Mouse (Mus musculus): ENCODE data around the gene Spats2. TPM values are rescaled to one million over a fixed set of nuclear protein-coding genes. Genes with fewer than 3 reads are reported as not detected.

Gene Spats2
- polyA plus RNA-seq, 1 experiment: 25.4 TPM

- no peak for TF ChIP-seq USF1 (IDR thresholded peaks at IDR 0.05; ENCODE audit: low read depth)
- no peak for TF ChIP-seq CTCF (IDR thresholded peaks at IDR 0.05; ENCODE audit: control insufficient read depth, insufficient read depth, insufficient read length)
- no peak for TF ChIP-seq CEBPB (IDR thresholded peaks at IDR 0.05; ENCODE audit: low read depth)
- no peak for TF ChIP-seq MYOG (IDR thresholded peaks at IDR 0.05; ENCODE audit: control insufficient read depth, extremely low read depth, insufficient read length)
- TF ChIP-seq MAX (IDR thresholded peaks at IDR 0.05): no peak
- no peak for TF ChIP-seq FOSL1 (IDR thresholded peaks at IDR 0.05; ENCODE audit: insufficient read depth, low read length, poor library complexity, severe bottlenecking)
- TF ChIP-seq MYOD1 (IDR thresholded peaks at IDR 0.05; ENCODE audit: control insufficient read depth, insufficient read length, low read depth): no peak
- H3K4me3 ChIP-seq (ENCODE audit: insufficient read depth, poor library complexity, severe bottlenecking): no peak overlapping the region
- no peak overlapping the region for H3ac ChIP-seq (ENCODE audit: control insufficient read depth, insufficient read length, low read depth)
- H3K79me2 ChIP-seq (ENCODE audit: control insufficient read depth, insufficient read depth): no peaks in the 10 kb centered on the region
- H3K36me3 ChIP-seq (ENCODE audit: control insufficient read depth, insufficient read depth): no peaks in the 10 kb centered on the region
- H3K27me3 ChIP-seq (ENCODE audit: control insufficient read depth, insufficient read depth, insufficient read length): no peaks in the 10 kb centered on the region
- no peaks in the 10 kb centered on the region for H3K79me3 ChIP-seq (ENCODE audit: low read depth)
Observed at GRCm38 (mm10) chr15:99259167-99259729, 133.5 kb downstream of the Spats2 start.

- no peaks in the 10 kb centered on the region for H3K36me3 ChIP-seq (ENCODE audit: control insufficient read depth, insufficient read depth)
- no peaks in the 10 kb centered on the region for H3K27me3 ChIP-seq (ENCODE audit: control insufficient read depth, insufficient read depth, insufficient read length)
- H3K79me3 ChIP-seq (ENCODE audit: low read depth): no peaks in the 10 kb centered on the region
- H3K79me2 ChIP-seq (ENCODE audit: control insufficient read depth, insufficient read depth): no peaks in the 10 kb centered on the region
- no peak overlapping the region for H3ac ChIP-seq (ENCODE audit: control insufficient read depth, insufficient read length, low read depth)
- TF ChIP-seq FOSL1 (IDR thresholded peaks at IDR 0.05; ENCODE audit: insufficient read depth, low read length, poor library complexity, severe bottlenecking): no peak
- no peak for TF ChIP-seq USF1 (IDR thresholded peaks at IDR 0.05; ENCODE audit: low read depth)
- TF ChIP-seq MYOG (IDR thresholded peaks at IDR 0.05; ENCODE audit: control insufficient read depth, extremely low read depth, insufficient read length): no peak
- no peak for TF ChIP-seq MYOD1 (IDR thresholded peaks at IDR 0.05; ENCODE audit: control insufficient read depth, insufficient read length, low read depth)
- TF ChIP-seq CEBPB (IDR thresholded peaks at IDR 0.05; ENCODE audit: low read depth): no peak
- no peak for TF ChIP-seq CTCF (IDR thresholded peaks at IDR 0.05; ENCODE audit: control insufficient read depth, insufficient read depth, insufficient read length)
- TF ChIP-seq MAX (IDR thresholded peaks at IDR 0.05): no peak
- H3K4me3 ChIP-seq (ENCODE audit: insufficient read depth, poor library complexity, severe bottlenecking): no peak overlapping the region
Observed at GRCm38 (mm10) chr15:99259730-99260252, 134.1 kb downstream of the Spats2 start.

- Histone ChIP-seq H3K36me3 (ENCODE audit: control insufficient read depth, insufficient read depth) (no peaks in the 10 kb centered on the region), H3K79me3 (ENCODE audit: low read depth) (no peaks in the 10 kb centered on the region), H3K27me3 (ENCODE audit: control insufficient read depth, insufficient read depth, insufficient read length) (no peaks in the 10 kb centered on the region), H3K4me3 (ENCODE audit: insufficient read depth, poor library complexity, severe bottlenecking) (no peak overlapping the region), H3ac (ENCODE audit: control insufficient read depth, insufficient read length, low read depth) (no peak overlapping the region), H3K79me2 (ENCODE audit: control insufficient read depth, insufficient read depth) (no peaks in the 10 kb centered on the region)
- TF ChIP-seq MYOG (IDR thresholded peaks at IDR 0.05; ENCODE audit: control insufficient read depth, extremely low read depth, insufficient read length): no peak
- TF ChIP-seq FOSL1 (IDR thresholded peaks at IDR 0.05; ENCODE audit: insufficient read depth, low read length, poor library complexity, severe bottlenecking): no peak
- no peak for TF ChIP-seq USF1 (IDR thresholded peaks at IDR 0.05; ENCODE audit: low read depth)
Observed at GRCm38 (mm10) chr15:99262702-99263101, 137.0 kb downstream of the Spats2 start.

Small RNA genes lying within 50 kb of the gene (microRNA-seq; reads per million reads assigned to microRNA genes)
- gene Mir6960 (ENCODE audit: borderline microRNAs expressed): 2.6 reads per million, percentile 43 among the genes with 10 or more reads in this experiment

Other genes starting within 250 kb of the Spats2 start
- 9.7 TPM for gene Rhebl1, start 231.4 kb upstream of the Spats2 start, polyA plus RNA-seq (2012; fragmentation: generic; extraction: Trizol)
- 0.16 TPM for gene Dhh, start 227.4 kb upstream of the Spats2 start, polyA plus RNA-seq (2012; fragmentation: generic; extraction: Trizol)
- gene Lmbr1l, start 207.7 kb upstream of the Spats2 start, polyA plus RNA-seq (2012; fragmentation: generic; extraction: Trizol): 18.0 TPM
- gene Tuba1b, start 191.4 kb upstream of the Spats2 start, polyA plus RNA-seq (2012; fragmentation: generic; extraction: Trizol): 3,512 TPM
- gene Gm49450, start 172.4 kb upstream of the Spats2 start, polyA plus RNA-seq (2012; fragmentation: generic; extraction: Trizol): 0.22 TPM
- 2,758 TPM for gene Tuba1a, start 172.2 kb upstream of the Spats2 start, polyA plus RNA-seq (2012; fragmentation: generic; extraction: Trizol)
- gene Tuba1c, start 96.0 kb upstream of the Spats2 start, polyA plus RNA-seq (2012; fragmentation: generic; extraction: Trizol): 976 TPM
- gene Prph, start 70.7 kb upstream of the Spats2 start, polyA plus RNA-seq (2012; fragmentation: generic; extraction: Trizol): 1.3 TPM
- 49.0 TPM for gene Troap, start 51.3 kb upstream of the Spats2 start, polyA plus RNA-seq (2012; fragmentation: generic; extraction: Trizol)
- 0.07 TPM for gene C1ql4, start 38.1 kb upstream of the Spats2 start, polyA plus RNA-seq (2012; fragmentation: generic; extraction: Trizol)
- gene Dnajc22, start 32.7 kb upstream of the Spats2 start, polyA plus RNA-seq (2012; fragmentation: generic; extraction: Trizol): 0.74 TPM
- gene Kcnh3, start 98.9 kb downstream of the Spats2 start, polyA plus RNA-seq (2012; fragmentation: generic; extraction: Trizol): 0.04 TPM
- gene Mcrs1, start 126.0 kb downstream of the Spats2 start, polyA plus RNA-seq (2012; fragmentation: generic; extraction: Trizol): 118 TPM
- 24.7 TPM for gene Prpf40b, start 169.2 kb downstream of the Spats2 start, polyA plus RNA-seq (2012; fragmentation: generic; extraction: Trizol)
- not detected for gene Fam186b, start 170.0 kb downstream of the Spats2 start, polyA plus RNA-seq (2012; fragmentation: generic; extraction: Trizol)
- 76.6 TPM for gene Fmnl3, start 244.6 kb downstream of the Spats2 start, polyA plus RNA-seq (2012; fragmentation: generic; extraction: Trizol)

Data from C2C12 (cell line).